Mouse (Mus musculus): ENCODE data around the gene Itga6. TPM values are rescaled to one million over a fixed set of nuclear protein-coding genes. Genes with fewer than 3 reads are reported as not detected.

Itga6 gene
- total and polyA plus RNA-seq, 2 experiments from 2014 or later: 33.8 to 69.2 TPM

DNA sequence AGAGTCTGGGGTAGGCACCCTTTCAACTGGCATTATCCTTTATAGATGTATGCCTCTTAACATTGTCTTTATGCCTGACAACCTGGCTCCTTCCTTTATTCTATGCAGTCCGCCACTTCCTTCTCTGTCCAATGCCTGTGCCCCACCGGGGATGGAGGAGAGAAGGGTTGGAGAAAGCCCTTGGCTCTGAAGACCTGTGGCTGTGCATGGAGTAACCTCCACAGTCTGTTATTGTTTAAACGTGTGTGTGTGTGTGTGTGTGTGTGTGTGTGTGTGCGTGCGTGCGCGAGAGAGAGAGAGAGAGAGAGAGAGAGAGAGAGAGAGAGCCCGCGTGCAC lies 67.6 kb downstream of the Itga6 start:
- H3K4me1 ChIP-seq (ENCODE audit: control insufficient read depth, insufficient read depth): peaks cover 22% of the 10 kb centered on the region; the same call in 1 of the 2 replicates
- WGBS: 71% methylated on average over 7 of the region's 9 CpGs
- no peak for TF ChIP-seq CTCF (IDR thresholded peaks at IDR 0.05; ENCODE audit: low read depth)
- TF ChIP-seq EP300 (IDR thresholded peaks at IDR 0.05; ENCODE audit: low read depth): no peak
- ATAC-seq (ENCODE audit: insufficient read depth, low read depth) (no peak), DNase-seq (ENCODE audit: low spot score) (no peak)
- no peaks in the 10 kb centered on the region for H3K36me3 ChIP-seq (replicated peaks; ENCODE audit: control insufficient read depth, insufficient read depth, low read length)
- no peak overlapping the region for H3K9ac ChIP-seq (replicated peaks; ENCODE audit: low read depth, low read length)
- H3K27me3 ChIP-seq (ENCODE audit: control insufficient read depth, insufficient read depth, low read length): no peaks in the 10 kb centered on the region
- H3K4me3 ChIP-seq (ENCODE audit: low read depth, low read length): no peak overlapping the region
- H3K4me2 ChIP-seq (ENCODE audit: low read depth, low read length): no peak overlapping the region
- H3K9me3 ChIP-seq (replicated peaks; ENCODE audit: control insufficient read depth, low read length): no peaks in the 10 kb centered on the region
- H3K27ac ChIP-seq (ENCODE audit: low read depth): no peak overlapping the region

DNA sequence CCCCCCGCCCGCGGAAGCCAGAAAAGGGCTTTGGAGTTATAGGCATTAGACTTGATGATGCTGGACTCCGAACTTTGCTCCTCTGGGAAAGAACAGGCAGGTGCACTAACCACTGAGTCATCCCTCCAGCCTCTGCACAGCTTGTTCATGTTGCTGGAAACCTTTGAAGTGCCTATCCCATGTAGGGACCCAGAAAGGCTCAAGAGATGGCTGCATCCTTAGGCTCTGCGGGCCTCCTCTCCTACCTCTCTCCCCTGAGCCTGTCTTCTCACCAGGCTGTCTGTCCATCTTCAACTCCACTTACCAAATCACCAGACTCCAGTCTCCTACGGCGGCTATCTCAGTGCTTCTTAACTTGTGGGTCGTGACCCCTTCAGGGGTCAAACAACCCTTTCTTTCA lies 68.0 kb downstream of the Itga6 start:
- Histone ChIP-seq H3K27ac (ENCODE audit: low read depth) (peak overlapping the region; percentile 66; the same call in 1 of the 2 replicates), H3K4me2 (ENCODE audit: low read depth, low read length) (no peak overlapping the region), H3K36me3 (replicated peaks; ENCODE audit: control insufficient read depth, insufficient read depth, low read length) (no peaks in the 10 kb centered on the region), H3K27me3 (ENCODE audit: control insufficient read depth, insufficient read depth, low read length) (no peaks in the 10 kb centered on the region), H3K4me3 (ENCODE audit: low read depth, low read length) (no peak overlapping the region), H3K9me3 (replicated peaks; ENCODE audit: control insufficient read depth, low read length) (no peaks in the 10 kb centered on the region), H3K9ac (replicated peaks; ENCODE audit: low read depth, low read length) (no peak overlapping the region), H3K4me1 (ENCODE audit: control insufficient read depth, insufficient read depth) (peaks cover 22% of the 10 kb centered on the region; the same call in 1 of the 2 replicates)
- WGBS: 49% methylated on average over 4 of the region's 8 CpGs
- DNase-seq (ENCODE audit: low spot score) (no peak), ATAC-seq (ENCODE audit: insufficient read depth, low read depth) (no peak)
- TF ChIP-seq EP300 (IDR thresholded peaks at IDR 0.05; ENCODE audit: low read depth) (no peak), CTCF (IDR thresholded peaks at IDR 0.05; ENCODE audit: low read depth) (no peak)

DNA sequence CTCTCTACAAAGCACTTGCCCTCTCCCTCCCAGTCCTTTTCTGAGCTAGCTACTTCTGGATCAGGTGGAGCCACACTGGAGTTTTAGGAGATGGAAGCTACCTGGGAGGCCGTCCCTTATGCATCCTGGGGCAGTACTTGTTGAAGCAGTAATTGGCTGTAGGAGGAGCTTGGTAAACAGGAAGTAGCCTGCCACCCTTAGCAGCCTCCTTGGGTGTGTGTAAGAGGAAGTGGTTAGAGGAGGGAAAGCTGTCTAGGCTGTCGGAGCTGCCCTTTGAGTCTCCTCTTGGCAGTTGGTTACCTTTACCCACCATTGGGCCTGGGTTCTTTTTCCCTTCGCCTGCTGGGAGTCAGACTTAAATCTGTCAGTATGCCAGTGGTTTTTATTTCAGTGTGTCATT lies 68.6 kb downstream of the Itga6 start:
- DNase-seq (ENCODE audit: low spot score) (peak; percentile 36), ATAC-seq (ENCODE audit: insufficient read depth, low read depth) (no peak)
- H3K36me3 ChIP-seq (replicated peaks; ENCODE audit: control insufficient read depth, insufficient read depth, low read length): 0 out of 2 replicates have a peak, but pooled peaks cover 4% of the 10 kb centered on the region
- WGBS: 68% methylated on average over 3 of the region's 3 CpGs
- no peaks in the 10 kb centered on the region for H3K9me3 ChIP-seq (replicated peaks; ENCODE audit: control insufficient read depth, low read length)
- peaks cover 22% of the 10 kb centered on the region; the same call in 1 of the 2 replicates for H3K4me1 ChIP-seq (ENCODE audit: control insufficient read depth, insufficient read depth)
- no peak overlapping the region for H3K4me2 ChIP-seq (ENCODE audit: low read depth, low read length)
- no peaks in the 10 kb centered on the region for H3K27me3 ChIP-seq (ENCODE audit: control insufficient read depth, insufficient read depth, low read length)
- TF ChIP-seq CTCF (IDR thresholded peaks at IDR 0.05; ENCODE audit: low read depth) (no peak), EP300 (IDR thresholded peaks at IDR 0.05; ENCODE audit: low read depth) (no peak)
- H3K27ac ChIP-seq (ENCODE audit: low read depth): peak overlapping the region; percentile 66; the same call in 1 of the 2 replicates
- no peak overlapping the region for H3K9ac ChIP-seq (replicated peaks; ENCODE audit: low read depth, low read length)
- no peak overlapping the region for H3K4me3 ChIP-seq (ENCODE audit: low read depth, low read length)

DNA sequence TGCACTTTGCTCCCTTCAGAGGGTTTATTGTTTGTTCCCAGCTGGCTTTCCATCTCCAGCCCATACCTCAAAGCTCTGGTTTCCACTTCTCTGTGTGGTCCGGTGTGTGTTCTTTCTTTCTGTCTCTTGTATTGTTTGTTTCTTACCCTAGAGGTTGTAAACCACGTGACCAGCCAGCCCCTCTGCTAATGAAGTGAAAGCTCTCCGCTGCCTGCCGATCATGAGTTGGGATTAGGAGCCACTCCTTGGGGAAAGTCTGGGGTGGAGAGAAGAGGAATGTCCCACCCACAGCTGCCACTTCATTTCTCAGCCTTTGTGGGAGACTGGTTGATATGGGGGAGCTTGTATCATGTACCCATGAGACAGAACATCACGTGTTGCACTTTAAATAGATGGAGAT lies 69.9 kb downstream of the Itga6 start:
- DNase-seq (ENCODE audit: low spot score): no peak
- no peak for ATAC-seq (ENCODE audit: insufficient read depth, low read depth)
- H3K4me3 ChIP-seq (ENCODE audit: low read depth, low read length): no peak overlapping the region
- no peak for TF ChIP-seq CTCF (IDR thresholded peaks at IDR 0.05; ENCODE audit: low read depth)
- no peak for TF ChIP-seq EP300 (IDR thresholded peaks at IDR 0.05; ENCODE audit: low read depth)
- 49% methylated on average over 5 of the region's 5 CpGs for WGBS
- H3K4me2 ChIP-seq (ENCODE audit: low read depth, low read length): no peak overlapping the region
- peak overlapping the region; percentile 11; the same call in 1 of the 2 replicates for H3K27ac ChIP-seq (ENCODE audit: low read depth)
- H3K36me3 ChIP-seq (replicated peaks; ENCODE audit: control insufficient read depth, insufficient read depth, low read length): peaks cover 7% of the 10 kb centered on the region; the same call in 1 of the 2 replicates
- no peaks in the 10 kb centered on the region for H3K9me3 ChIP-seq (replicated peaks; ENCODE audit: control insufficient read depth, low read length)
- H3K27me3 ChIP-seq (ENCODE audit: control insufficient read depth, insufficient read depth, low read length): no peaks in the 10 kb centered on the region
- no peak overlapping the region for H3K9ac ChIP-seq (replicated peaks; ENCODE audit: low read depth, low read length)
- H3K4me1 ChIP-seq (ENCODE audit: control insufficient read depth, insufficient read depth): peaks cover 22% of the 10 kb centered on the region; the same call in 1 of the 2 replicates

DNA sequence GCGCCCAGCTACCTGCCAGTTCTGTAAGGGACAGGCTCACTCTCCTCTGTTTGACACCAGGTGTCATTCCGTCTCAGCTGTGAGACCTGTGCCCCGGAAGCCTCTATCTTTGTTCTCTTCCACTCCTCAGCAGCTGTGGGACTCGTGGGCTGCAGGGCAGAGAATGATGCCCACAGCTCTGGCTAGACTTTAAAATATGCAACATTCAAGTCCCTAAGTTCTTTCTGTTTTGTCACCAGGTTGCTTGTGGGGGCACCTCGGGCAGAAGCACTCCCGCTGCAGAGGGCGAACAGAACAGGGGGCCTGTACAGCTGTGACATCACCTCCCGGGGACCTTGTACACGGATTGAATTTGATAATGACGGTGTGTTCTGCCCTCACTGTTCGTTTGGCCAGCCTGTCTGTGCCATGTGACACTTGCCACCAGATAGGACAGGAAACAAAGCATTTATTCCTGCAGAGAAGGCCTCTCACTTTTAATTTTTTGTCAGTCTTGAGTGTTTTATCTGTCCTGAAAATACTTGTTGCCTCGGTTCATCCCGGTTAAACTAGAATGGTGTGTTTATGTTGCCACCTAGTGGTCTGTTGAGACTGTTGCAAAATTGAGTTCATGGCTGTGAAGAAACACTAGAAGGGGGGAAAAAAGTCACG lies 71.1 kb downstream of the Itga6 start:
- Histone ChIP-seq H3K27ac (ENCODE audit: low read depth) (peak overlapping the region; percentile 23; the same call in 1 of the 2 replicates), H3K4me1 (ENCODE audit: control insufficient read depth, insufficient read depth) (peaks cover 22% of the 10 kb centered on the region; the same call in 1 of the 2 replicates), H3K4me3 (ENCODE audit: low read depth, low read length) (0 out of 2 replicates have a peak overlapping the region, but pooled peaks have one; percentile 18), H3K36me3 (replicated peaks; ENCODE audit: control insufficient read depth, insufficient read depth, low read length) (peaks cover 7% of the 10 kb centered on the region; the same call in 1 of the 2 replicates), H3K9ac (replicated peaks; ENCODE audit: low read depth, low read length) (no peak overlapping the region), H3K4me2 (ENCODE audit: low read depth, low read length) (peak overlapping the region; percentile 52), H3K9me3 (replicated peaks; ENCODE audit: control insufficient read depth, low read length) (no peaks in the 10 kb centered on the region), H3K27me3 (ENCODE audit: control insufficient read depth, insufficient read depth, low read length) (no peaks in the 10 kb centered on the region)
- peak; percentile 82 for TF ChIP-seq CTCF (IDR thresholded peaks at IDR 0.05; ENCODE audit: low read depth)
- no peak for TF ChIP-seq EP300 (IDR thresholded peaks at IDR 0.05; ENCODE audit: low read depth)
- DNase-seq (ENCODE audit: low spot score): peak; percentile 65
- WGBS: 21% methylated on average over 14 of the region's 14 CpGs
- no peak for ATAC-seq (ENCODE audit: insufficient read depth, low read depth)

All from heart, postnatal 0 days (tissue).